Mouse (Mus musculus): ENCODE data around the gene Gnb4. TPM values are rescaled to one million over a fixed set of nuclear protein-coding genes. Genes with fewer than 3 reads are reported as not detected.

Gene Gnb4
- polyA plus RNA-seq, 1 experiment: 4.8 TPM

GRCm38 (mm10) chr3:32622106-32622505 lies 5.7 kb upstream of the Gnb4 start:
- Histone ChIP-seq H3K9ac (ENCODE audit: low read depth, poor library complexity, severe bottlenecking) (no peak overlapping the region), H3K27me3 (ENCODE audit: control insufficient read depth, insufficient read depth, low read length, poor library complexity, severe bottlenecking) (no peaks in the 10 kb centered on the region), H3K9me3 (replicated peaks; ENCODE audit: control insufficient read depth, insufficient read depth, low read length, poor library complexity, severe bottlenecking) (no peaks in the 10 kb centered on the region; the same call in none of the 2 replicates), H3K36me3 (ENCODE audit: control insufficient read depth, insufficient read depth, low read length, poor library complexity, severe bottlenecking) (no peaks in the 10 kb centered on the region), H3K4me1 (ENCODE audit: control insufficient read depth, insufficient read depth, low read length) (no peaks in the 10 kb centered on the region), H3K27ac (ENCODE audit: insufficient read depth, low read length) (no peak overlapping the region), H3K4me3 (ENCODE audit: low read depth, low read length) (no peak overlapping the region)
- TF ChIP-seq CTCF (IDR thresholded peaks at IDR 0.05; ENCODE audit: low read depth, low read length): no peak
- no peak for TF ChIP-seq POLR2A (IDR thresholded peaks at IDR 0.05; ENCODE audit: insufficient read depth, low read length)
- TF ChIP-seq EP300 (IDR thresholded peaks at IDR 0.05; ENCODE audit: insufficient read depth, low read depth, low read length): no peak

- no peak overlapping the region for H3K9ac ChIP-seq (ENCODE audit: low read depth, poor library complexity, severe bottlenecking)
- TF ChIP-seq EP300 (IDR thresholded peaks at IDR 0.05; ENCODE audit: insufficient read depth, low read depth, low read length) (no peak), CTCF (IDR thresholded peaks at IDR 0.05; ENCODE audit: low read depth, low read length) (no peak)
- no peaks in the 10 kb centered on the region for H3K36me3 ChIP-seq (ENCODE audit: control insufficient read depth, insufficient read depth, low read length, poor library complexity, severe bottlenecking)
- no peak overlapping the region for H3K4me3 ChIP-seq (ENCODE audit: low read depth, low read length)
- no peaks in the 10 kb centered on the region for H3K27me3 ChIP-seq (ENCODE audit: control insufficient read depth, insufficient read depth, low read length, poor library complexity, severe bottlenecking)
- no peaks in the 10 kb centered on the region for H3K4me1 ChIP-seq (ENCODE audit: control insufficient read depth, insufficient read depth, low read length)
- H3K9me3 ChIP-seq (replicated peaks; ENCODE audit: control insufficient read depth, insufficient read depth, low read length, poor library complexity, severe bottlenecking): no peaks in the 10 kb centered on the region; the same call in 1 of the 2 replicates
- no peak overlapping the region for H3K27ac ChIP-seq (ENCODE audit: insufficient read depth, low read length)
Observed at GRCm38 (mm10) chr3:32621658-32622057, 5.3 kb upstream of the Gnb4 start.

- Histone ChIP-seq H3K27ac (ENCODE audit: insufficient read depth, low read length) (no peak overlapping the region), H3K9me3 (replicated peaks; ENCODE audit: control insufficient read depth, insufficient read depth, low read length, poor library complexity, severe bottlenecking) (no peaks in the 10 kb centered on the region), H3K9ac (ENCODE audit: low read depth, poor library complexity, severe bottlenecking) (peak overlapping the region; percentile 55; the same call in 1 of the 2 replicates), H3K4me1 (ENCODE audit: control insufficient read depth, insufficient read depth, low read length) (no peaks in the 10 kb centered on the region), H3K4me3 (ENCODE audit: low read depth, low read length) (peak overlapping the region; percentile 67), H3K27me3 (ENCODE audit: control insufficient read depth, insufficient read depth, low read length, poor library complexity, severe bottlenecking) (no peaks in the 10 kb centered on the region; the same call in 1 of the 2 replicates), H3K36me3 (ENCODE audit: control insufficient read depth, insufficient read depth, low read length, poor library complexity, severe bottlenecking) (no peaks in the 10 kb centered on the region)
- TF ChIP-seq POLR2A (IDR thresholded peaks at IDR 0.05; ENCODE audit: insufficient read depth, low read length): no peak
- TF ChIP-seq EP300 (IDR thresholded peaks at IDR 0.05; ENCODE audit: insufficient read depth, low read depth, low read length): no peak
- no peak for TF ChIP-seq CTCF (IDR thresholded peaks at IDR 0.05; ENCODE audit: low read depth, low read length)
Observed at GRCm38 (mm10) chr3:32617053-32617642, 763 bp upstream of the Gnb4 start.

- Histone ChIP-seq H3K36me3 (ENCODE audit: control insufficient read depth, insufficient read depth, low read length, poor library complexity, severe bottlenecking) (no peaks in the 10 kb centered on the region), H3K4me3 (ENCODE audit: low read depth, low read length) (peak overlapping the region; percentile 53), H3K27ac (ENCODE audit: insufficient read depth, low read length) (no peak overlapping the region), H3K27me3 (ENCODE audit: control insufficient read depth, insufficient read depth, low read length, poor library complexity, severe bottlenecking) (no peaks in the 10 kb centered on the region; the same call in 1 of the 2 replicates), H3K9ac (ENCODE audit: low read depth, poor library complexity, severe bottlenecking) (peak overlapping the region; percentile 55), H3K4me1 (ENCODE audit: control insufficient read depth, insufficient read depth, low read length) (no peaks in the 10 kb centered on the region), H3K9me3 (replicated peaks; ENCODE audit: control insufficient read depth, insufficient read depth, low read length, poor library complexity, severe bottlenecking) (no peaks in the 10 kb centered on the region)
- TF ChIP-seq POLR2A (IDR thresholded peaks at IDR 0.05; ENCODE audit: insufficient read depth, low read length) (no peak), CTCF (IDR thresholded peaks at IDR 0.05; ENCODE audit: low read depth, low read length) (no peak)
Observed at GRCm38 (mm10) chr3:32616006-32616330, 417 bp downstream of the Gnb4 start.

- no peak overlapping the region for H3K9ac ChIP-seq (ENCODE audit: low read depth, poor library complexity, severe bottlenecking)
- no peak for TF ChIP-seq CTCF (IDR thresholded peaks at IDR 0.05; ENCODE audit: low read depth, low read length)
- TF ChIP-seq EP300 (IDR thresholded peaks at IDR 0.05; ENCODE audit: insufficient read depth, low read depth, low read length): no peak
- no peak for TF ChIP-seq POLR2A (IDR thresholded peaks at IDR 0.05; ENCODE audit: insufficient read depth, low read length)
- H3K27ac ChIP-seq (ENCODE audit: insufficient read depth, low read length): no peak overlapping the region
- no peaks in the 10 kb centered on the region for H3K9me3 ChIP-seq (replicated peaks; ENCODE audit: control insufficient read depth, insufficient read depth, low read length, poor library complexity, severe bottlenecking)
- H3K4me3 ChIP-seq (ENCODE audit: low read depth, low read length): no peak overlapping the region
- no peaks in the 10 kb centered on the region; the same call in 1 of the 2 replicates for H3K27me3 ChIP-seq (ENCODE audit: control insufficient read depth, insufficient read depth, low read length, poor library complexity, severe bottlenecking)
- H3K4me1 ChIP-seq (ENCODE audit: control insufficient read depth, insufficient read depth, low read length): no peaks in the 10 kb centered on the region
- no peaks in the 10 kb centered on the region for H3K36me3 ChIP-seq (ENCODE audit: control insufficient read depth, insufficient read depth, low read length, poor library complexity, severe bottlenecking)
Observed at GRCm38 (mm10) chr3:32615376-32615775, 1.0 kb downstream of the Gnb4 start.

GRCm38 (mm10) chr3:32614786-32615185 lies 1.6 kb downstream of the Gnb4 start:
- no peaks in the 10 kb centered on the region; the same call in 1 of the 2 replicates for H3K27me3 ChIP-seq (ENCODE audit: control insufficient read depth, insufficient read depth, low read length, poor library complexity, severe bottlenecking)
- no peaks in the 10 kb centered on the region for H3K9me3 ChIP-seq (replicated peaks; ENCODE audit: control insufficient read depth, insufficient read depth, low read length, poor library complexity, severe bottlenecking)
- H3K36me3 ChIP-seq (ENCODE audit: control insufficient read depth, insufficient read depth, low read length, poor library complexity, severe bottlenecking): no peaks in the 10 kb centered on the region
- H3K4me3 ChIP-seq (ENCODE audit: low read depth, low read length): no peak overlapping the region
- no peaks in the 10 kb centered on the region for H3K4me1 ChIP-seq (ENCODE audit: control insufficient read depth, insufficient read depth, low read length)
- TF ChIP-seq CTCF (IDR thresholded peaks at IDR 0.05; ENCODE audit: low read depth, low read length): no peak
- no peak for TF ChIP-seq EP300 (IDR thresholded peaks at IDR 0.05; ENCODE audit: insufficient read depth, low read depth, low read length)
- no peak for TF ChIP-seq POLR2A (IDR thresholded peaks at IDR 0.05; ENCODE audit: insufficient read depth, low read length)
- H3K9ac ChIP-seq (ENCODE audit: low read depth, poor library complexity, severe bottlenecking): no peak overlapping the region
- no peak overlapping the region for H3K27ac ChIP-seq (ENCODE audit: insufficient read depth, low read length)

Data from ES-Bruce4 (cell line).